Mouse (Mus musculus) small intestine, adult 2 months (tissue): ENCODE results near the gene Prkcb.

ENCODE experiments used
- CTCF ChIP-seq: fragments of 200-500 bp; IDR thresholded peaks from 2 replicates; pipeline ENCODE4 v1.5.1; 2012; ENCODE audit warnings: low read depth, mild to moderate bottlenecking, control low read depth, inconsistent platforms, low read length, moderate library complexity, mixed read lengths; ENCODE audit not compliant: insufficient replicate concordance, insufficient read length; ENCODE audit errors: extremely low read depth
- POLR2A ChIP-seq: fragments of 200-500 bp; IDR thresholded peaks from 2 replicates; pipeline ENCODE4 v1.6.1; 2012; ENCODE audit warnings: low read depth, mild to moderate bottlenecking, control low read depth, inconsistent platforms, low read length, moderate library complexity

DNA sequence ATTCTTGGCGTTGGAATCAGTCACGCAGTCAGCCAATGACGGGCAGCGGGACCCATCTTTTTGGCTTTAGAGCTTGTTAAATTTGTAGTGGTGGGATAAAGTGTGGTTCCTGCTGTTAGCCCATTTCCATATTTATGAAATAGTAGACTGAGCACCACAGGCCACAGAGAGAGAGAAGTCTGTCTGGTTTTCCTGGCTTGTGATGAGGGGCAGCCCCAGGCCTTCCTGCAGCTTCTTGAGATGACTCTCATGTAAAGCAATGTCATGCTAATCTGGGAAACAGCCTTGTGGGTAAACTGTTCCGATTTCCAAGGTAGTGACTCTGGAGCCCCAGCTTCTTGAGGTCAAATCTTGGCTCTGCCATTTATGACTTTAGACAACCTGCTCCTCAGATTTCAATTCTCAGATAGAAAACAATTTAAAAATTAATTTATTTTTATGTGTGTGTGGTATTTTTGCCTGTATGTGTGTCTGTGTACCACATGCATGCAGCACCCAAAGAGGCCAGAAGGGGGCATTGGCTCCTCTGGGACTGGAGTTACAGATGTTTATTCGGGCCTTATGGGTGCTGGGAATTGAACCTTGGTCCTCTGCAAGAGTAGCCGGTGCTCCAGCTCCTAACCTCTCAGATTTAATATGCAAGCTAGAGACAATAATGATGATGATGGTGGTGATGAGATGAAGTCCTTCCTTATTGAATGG lies 32.4 kb downstream of the Prkcb start:
- TF ChIP-seq POLR2A (no peak), CTCF (no peak)
